Mouse (Mus musculus) kidney, adult 8-10 months (tissue): ENCODE measurements at regions not wholly inside any gene's neighbourhood (a gene's known extent, or its start where the extent isn't known, plus 50 kb on each side); places are given as distances from the start of the nearest gene placed in this dataset.

ENCODE experiments used
- DNase-seq, 2 experiments: peaks; one replicate each; pipeline ENCODE4 v3.0.0; 2022

DNA sequence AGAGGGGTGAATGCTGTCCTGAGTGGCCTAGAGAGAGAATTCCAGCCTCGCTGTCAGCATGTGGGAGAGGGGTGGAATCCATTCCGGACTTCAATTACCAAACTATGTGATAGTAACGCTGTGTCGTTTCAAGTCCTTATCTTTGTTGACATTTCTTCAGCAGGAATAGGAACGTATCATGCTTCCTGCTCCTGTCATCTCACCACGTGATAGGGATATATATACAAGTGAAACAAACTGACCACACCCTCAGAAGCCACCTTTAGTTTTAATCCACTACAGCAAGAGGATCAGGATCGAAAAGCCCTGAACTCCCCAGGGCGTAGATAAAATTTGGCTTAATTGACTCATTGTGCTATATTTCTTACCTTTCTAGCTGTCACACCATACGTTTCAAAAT lies 431.6 kb downstream of the Ttll7 start:
- DNase-seq: no peak

DNA sequence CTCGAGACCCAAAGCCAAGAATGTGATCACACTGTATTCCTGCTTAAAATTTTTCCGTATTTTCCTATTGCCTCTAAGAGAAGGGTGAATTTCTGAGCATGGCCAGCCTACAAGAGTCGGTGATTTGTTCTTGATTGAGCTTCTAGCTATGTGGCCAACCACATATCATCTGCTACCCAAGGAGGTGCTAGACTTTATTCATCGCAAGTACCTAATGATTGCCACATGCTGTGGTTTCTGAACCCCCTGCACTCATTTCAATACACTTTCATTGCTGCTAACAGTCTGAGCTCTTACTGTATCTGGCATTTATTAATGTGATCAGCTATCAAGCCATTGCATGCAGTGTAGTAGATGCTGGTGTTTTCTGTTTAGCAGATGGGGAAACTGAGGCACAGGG lies 432.2 kb downstream of the Ttll7 start:
- DNase-seq: no peak

DNA sequence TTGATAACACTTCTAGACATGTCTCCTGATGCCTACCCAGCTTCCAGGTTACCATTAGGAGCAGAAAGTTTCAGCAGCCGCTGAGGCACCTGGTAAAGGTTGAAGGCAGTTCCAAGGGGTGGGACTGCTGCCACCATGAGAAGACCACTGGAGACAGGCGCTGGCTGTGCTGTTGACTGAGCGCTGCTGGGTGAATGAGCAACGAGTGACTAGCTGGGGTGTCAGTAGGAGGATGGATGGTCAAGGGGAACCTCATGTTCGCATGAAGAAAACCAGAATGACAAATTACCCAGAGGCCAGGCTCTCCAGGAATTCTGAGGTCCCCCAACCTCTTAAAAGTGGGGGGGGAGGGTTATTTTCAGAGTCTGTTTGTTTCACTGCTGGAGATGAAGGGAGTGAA lies 433.3 kb downstream of the Ttll7 start:
- DNase-seq: no peak

DNA sequence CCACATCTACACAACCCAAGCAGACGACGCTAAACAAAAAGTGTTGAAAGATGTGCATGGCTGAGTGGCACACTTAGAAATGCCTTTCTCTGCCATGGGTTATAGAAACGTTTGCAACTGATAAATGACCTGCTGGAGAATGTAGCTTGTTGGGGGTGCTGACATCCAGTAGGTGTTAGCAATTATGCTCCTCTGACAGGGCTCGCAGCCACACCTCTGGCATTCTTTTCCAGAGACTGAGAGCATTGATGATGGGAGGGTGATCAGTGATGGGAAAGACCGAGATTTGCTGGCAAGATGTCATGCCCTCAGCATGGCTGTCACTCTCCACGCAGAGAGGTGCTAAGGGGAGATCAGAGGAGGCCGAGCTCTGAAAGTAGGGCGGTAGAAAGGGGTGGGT lies 435.3 kb downstream of the Ttll7 start:
- no peak for DNase-seq

DNA sequence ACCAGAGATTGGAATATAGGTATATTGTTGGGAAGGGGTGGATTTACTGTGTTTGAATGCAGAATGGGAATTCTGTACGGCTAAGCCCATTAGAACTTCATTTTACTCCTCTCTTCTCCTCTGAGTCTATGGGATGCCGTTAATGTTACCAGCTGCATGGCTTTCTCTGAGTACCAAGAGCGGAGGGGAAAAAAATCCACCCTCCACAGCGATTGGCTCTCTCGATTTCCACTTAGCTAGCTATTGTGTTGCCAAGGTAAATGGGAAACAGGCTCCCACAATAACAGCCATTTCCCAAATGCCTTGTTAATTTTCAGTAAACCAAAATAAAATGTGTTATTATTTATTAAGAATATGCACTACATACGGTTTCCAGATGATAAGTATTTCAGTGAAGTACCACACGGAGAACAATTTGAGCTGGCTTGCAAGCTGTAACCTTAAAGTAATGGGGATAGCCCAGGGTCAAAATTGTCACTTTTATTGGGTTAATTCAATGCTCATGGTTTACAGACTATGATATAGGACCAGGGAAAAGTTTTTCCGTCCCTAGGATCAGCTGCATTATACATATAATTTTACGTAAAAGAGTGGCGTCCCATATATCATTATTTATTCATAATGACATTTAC lies 439.6 kb downstream of the Ttll7 start:
- DNase-seq: no peak

- no peak for DNase-seq
Observed at GRCm38 (mm10) chr3:147298065-147298464, 445.9 kb downstream of the Ttll7 start.

GRCm38 (mm10) chr3:147325522-147325921 lies 473.4 kb downstream of the Ttll7 start:
- no peak for DNase-seq

- no peak for DNase-seq
Observed at GRCm38 (mm10) chr3:147334301-147334700, 482.1 kb downstream of the Ttll7 start.

GRCm38 (mm10) chr3:147335286-147335685 lies 483.1 kb downstream of the Ttll7 start:
- DNase-seq: no peak

DNA sequence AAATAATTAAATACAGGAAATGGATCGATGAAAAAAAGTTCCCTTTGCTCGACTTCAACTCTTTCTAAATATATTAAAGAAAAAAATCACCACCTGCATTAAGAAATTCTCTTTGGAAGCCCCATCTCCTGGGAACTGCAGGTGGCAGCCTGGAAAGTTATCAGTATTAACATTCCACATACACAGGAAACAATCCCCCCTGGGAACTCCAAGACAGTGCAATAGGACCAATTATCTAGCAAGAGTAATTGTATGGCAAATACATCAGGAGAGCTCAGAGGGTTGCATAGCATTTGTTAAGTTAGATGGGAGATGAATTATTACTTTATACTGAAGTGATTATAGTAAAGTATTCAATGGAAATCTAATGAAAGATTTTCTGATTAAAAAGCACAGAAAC lies 487.3 kb downstream of the Ttll7 start:
- no peak for DNase-seq

GRCm38 (mm10) chr3:147347278-147348039 lies 495.3 kb downstream of the Ttll7 start:
- DNase-seq: no peak

DNA sequence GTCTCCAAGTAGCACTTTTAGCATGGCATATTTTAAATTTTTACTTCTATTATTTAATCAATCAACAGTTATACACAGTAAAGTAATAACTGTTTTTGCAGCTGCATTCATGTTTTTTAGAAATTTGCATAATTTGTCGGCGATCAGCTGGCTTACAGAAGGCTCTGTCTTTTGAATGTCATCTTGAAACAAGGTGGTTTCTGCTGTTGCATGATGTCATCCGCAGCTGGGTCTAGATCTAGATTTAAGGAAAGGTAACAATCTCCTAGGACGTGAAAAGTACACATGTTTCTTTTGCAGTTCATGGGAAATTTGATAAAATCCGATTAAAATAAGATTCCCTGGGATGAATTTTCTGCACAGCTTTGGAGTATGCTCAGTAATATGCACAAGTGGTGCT lies 534.9 kb downstream of the Ttll7 start:
- DNase-seq: no peak

- no peak for DNase-seq
Observed at GRCm38 (mm10) chr3:147398298-147398697, 546.1 kb downstream of the Ttll7 start.

DNA sequence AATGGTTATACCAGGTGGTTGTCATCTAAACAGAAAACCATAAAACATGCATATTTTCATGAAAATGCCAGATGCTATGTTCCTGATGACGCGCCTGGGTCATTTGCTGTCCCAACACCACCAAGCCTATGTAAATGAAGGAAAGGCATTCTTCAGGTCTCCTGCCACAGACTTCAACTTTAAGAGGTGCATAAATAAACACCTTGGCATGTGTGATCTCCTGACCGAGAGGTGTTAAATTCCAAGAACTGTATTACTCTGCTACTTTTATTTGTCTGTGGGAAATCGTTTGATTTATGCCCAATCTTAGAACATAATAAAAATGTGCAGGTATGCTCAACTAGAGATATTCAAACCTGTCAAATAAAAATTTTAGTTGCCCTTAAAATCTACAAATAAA lies 560.1 kb downstream of the Ttll7 start:
- no peak for DNase-seq

- no peak for DNase-seq
Observed at GRCm38 (mm10) chr3:147416926-147417325, 564.8 kb downstream of the Ttll7 start.

DNA sequence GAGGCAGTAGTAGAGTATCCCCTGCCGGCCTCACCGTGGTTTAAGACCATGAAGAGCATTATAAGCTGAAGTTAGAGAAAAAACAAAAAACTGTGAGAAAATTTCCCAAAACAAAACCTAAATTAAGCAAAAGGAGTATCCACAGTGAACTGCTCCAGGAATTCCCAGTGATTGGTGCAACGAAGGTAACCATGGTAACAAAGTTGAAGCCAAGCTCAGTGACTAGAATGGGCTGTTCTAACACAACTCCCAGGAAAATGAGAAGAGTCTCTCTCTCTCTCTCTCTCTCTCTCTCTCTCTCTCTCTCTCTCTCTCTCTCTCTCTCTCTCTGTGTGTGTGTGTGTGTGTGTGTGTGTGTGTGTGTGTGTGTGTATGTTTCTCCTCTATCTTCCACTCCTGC lies 567.0 kb downstream of the Ttll7 start:
- DNase-seq: no peak

- DNase-seq: no peak
Observed at GRCm38 (mm10) chr3:147422196-147422595, 570.0 kb downstream of the Ttll7 start.

- DNase-seq: no peak
Observed at GRCm38 (mm10) chr3:147423895-147424575, 571.9 kb downstream of the Ttll7 start.

DNA sequence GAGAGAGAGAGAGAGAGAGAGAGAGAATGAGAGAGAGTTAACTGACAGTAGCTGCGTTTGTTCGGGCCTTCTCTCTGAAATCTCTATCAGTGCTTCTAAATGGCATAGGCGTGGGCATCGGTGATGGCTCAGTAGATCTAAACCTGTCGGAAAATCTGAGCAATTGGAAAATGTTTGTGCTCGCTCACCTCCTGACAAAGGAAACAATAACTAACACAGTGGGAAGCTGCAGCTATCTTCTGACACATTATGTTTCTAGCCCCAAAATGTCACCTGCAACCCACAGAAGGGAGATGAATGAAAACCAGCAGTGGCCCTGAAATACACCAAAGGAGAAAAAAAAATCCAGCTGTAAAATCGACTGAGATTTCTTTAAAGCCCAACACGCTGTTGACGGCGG lies 576.7 kb downstream of the Ttll7 start:
- DNase-seq: no peak

DNA sequence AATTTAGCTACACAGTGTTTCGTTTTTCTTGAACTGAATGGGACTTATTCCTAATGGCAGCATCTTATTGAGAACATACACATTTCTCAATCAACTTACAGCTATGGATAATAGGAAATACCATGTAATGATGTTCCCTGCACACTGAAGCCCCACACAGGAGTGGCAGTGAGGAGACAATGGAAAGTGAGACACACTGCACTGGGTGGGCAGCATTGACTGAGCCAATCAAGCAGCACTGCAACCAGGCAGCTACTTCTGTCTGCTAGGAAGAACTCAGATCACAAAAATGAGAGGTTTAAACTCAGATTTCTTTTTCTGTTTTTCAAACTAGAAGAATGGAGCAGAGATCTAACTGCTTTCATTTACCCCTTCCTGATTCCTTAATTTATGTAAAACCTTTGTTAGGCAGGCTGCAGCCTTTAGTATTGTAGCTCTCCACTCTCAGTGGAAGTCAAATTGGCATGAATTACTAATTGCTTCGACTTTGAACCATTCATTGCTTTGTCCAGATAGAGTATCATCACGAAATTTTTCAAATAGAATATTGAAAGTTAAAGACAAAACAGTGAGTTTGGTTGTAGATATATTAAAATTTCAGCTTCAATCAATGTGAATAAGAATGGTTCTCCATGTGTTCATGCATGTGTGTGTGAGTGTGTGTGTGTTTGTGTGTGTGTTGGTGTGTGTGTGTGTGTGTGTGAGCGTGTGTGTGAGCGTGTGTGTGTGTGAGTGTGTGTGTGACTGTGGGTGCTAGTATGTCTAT lies 590.9 kb downstream of the Ttll7 start:
- no peak for DNase-seq

DNA sequence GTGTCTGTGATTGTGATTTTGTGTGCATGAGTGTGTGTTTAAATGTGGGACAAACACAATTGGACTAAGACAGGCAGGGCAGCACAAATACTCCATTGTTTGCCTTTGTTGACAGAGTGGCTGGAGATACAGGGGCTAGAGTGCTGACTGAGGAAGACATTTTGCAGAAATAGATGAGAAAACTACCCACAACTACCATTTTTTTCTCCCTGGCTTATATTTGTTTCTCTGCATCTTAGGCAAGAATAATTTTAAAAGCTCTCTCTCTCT lies 591.5 kb downstream of the Ttll7 start:
- no peak for DNase-seq

DNA sequence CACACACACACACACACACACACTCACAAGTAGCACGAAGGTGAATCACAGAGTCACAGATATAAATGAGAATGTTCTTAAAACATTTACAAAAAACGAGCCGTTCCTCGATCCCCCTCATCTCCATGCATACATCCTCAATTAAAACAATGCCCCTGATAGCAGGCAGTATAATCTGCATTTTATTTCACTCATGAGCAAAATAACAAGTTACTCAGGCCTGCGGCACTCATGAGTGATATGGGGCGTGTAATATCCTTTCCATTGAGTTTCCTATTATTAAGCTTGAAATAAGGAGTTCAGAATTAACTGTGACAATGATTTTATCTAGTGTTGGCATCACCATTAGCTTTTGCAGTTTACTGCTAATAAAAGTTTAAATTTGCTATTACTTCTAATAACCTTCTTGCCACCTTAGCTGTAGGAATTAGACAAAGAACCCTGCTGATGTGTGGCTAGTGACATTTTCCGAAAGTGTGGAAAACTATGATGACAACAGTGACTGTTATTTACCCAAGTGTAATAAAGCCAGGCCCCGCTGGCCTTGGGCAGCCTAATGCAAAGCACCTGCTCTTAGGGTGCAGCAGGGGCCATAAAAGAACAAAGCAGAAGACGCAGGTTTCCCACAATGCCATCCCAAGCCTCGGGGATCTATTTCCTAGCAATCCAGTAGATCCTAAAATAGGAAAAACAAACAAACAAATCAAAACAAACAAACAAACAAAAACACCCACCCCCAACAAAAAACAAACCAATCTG lies 592.0 kb downstream of the Ttll7 start:
- no peak for DNase-seq
